Mouse (Mus musculus) heart, adult 11 months (tissue): ENCODE data around the gene Optn.
"Not testable (repeated sequence)": the region's sequence is repeated elsewhere in the genome, so short reads cannot be mapped to it uniquely, and the experiment has no call there.

Source experiments
- DNase-seq: peaks from one replicate; pipeline ENCODE4 v3.0.0; 2022

Gene Optn

GRCm38 (mm10) chr2:5063299-5064205 lies at the start of gene Optn:
TSS of gene Optn (minus strand) at chr2:5064051.
- DNase-seq = peak; percentile 98

GRCm38 (mm10) chr2:5112785-5113291 lies 49.0 kb upstream of the Optn start:
- peak; percentile 48 for DNase-seq

DNA sequence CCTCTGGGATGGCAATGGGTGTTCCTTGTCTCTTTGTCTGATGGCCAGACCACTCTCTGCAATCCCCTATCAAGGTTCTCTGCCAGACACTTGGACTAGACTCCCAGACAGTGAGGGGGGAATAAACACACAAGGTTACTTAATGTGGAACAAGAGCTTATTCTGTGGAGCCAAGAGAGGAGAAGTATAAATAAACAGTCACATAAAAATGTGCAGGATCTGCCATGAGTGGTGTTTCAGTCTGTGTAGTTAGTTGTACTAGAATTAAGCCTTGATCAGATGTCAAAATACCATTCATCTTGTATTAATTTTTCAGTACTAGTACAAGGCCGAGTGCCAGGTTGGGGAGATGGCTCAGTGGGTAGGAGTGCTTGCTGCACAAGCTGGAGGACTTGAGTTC lies 39.0 kb upstream of the Optn start:
- DNase-seq = peak; percentile 64

DNA sequence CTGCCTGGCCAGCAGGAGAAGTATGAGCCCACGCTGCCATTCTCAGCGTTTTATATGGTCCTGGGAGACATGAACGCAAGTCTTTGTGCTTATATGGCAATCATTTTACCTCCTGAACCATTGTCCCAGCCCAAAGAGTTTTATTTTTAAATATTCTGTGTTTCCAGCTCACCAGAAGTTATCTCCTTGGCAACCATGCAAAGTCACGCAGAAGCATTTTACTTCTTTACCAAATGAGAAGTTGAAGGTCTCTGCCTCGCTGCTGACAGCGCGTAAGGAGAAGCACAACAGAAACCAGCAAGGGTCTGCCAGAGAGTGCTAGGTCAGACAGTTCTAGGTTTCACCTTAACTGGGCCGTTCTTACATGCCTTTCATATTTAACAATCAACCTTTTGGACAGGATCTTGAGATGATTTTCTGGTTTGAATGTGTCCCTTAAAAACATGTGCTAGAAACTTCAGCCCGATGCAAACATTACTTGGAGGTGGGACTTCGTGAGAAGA lies 37.9 kb upstream of the Optn start:
- peak; percentile 51 for DNase-seq

DNA sequence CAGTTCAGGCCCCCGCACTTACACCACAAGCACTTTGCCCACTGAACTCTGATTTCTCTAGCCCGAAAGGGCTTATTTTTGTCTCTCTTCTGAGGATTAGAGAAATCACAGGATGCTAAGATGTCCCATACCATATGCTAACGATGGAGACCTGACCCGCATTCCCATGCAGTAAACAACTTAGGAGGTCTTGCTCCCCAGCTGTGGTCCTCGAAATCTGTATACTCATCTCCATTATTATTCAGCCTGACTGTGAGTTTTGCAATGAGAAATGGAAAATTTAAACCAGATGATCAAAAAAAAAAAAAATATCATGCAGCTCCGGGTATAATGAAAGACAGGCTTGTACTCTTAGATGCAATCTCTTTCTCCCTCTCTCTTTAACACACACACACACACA lies 35.3 kb upstream of the Optn start:
- DNase-seq = peak; percentile 58

DNA sequence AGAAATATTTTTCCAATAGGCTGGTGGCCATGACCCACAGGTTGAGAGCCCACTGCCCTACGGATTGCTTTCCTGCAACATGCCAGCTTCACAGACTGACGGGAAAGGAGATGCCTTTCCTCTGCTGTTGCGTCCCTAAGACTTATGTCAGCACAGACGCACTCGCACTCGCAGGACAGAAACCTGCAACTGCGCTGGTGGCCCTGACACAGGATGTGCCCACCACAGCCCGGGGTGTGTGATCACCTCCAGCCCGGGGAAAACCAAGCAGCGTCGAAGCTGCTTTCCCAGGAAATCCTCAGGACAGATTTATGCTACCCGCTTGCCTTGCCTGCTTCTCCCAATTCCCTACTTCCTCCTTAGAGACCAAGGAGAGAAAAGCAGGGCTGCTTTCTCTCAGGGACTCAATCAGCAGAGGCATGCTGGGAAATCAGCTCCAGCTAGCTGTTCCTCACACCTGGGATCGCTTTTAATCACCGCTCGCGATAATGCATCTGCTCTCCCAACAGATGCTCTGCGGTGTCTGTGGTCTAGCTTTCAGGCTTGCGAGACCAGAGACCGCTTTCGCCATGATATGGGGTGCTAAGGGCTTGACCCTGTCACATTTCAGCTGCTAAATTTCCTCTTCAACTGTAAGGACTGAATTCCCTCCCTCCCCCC lies 34.1 kb upstream of the Optn start:
- peak; percentile 71 for DNase-seq

- no peak for DNase-seq
Measured at GRCm38 (mm10) chr2:5095316-5095715, 31.5 kb upstream of the Optn start.

GRCm38 (mm10) chr2:5094876-5095275 lies 31.0 kb upstream of the Optn start:
- DNase-seq = no peak

DNA sequence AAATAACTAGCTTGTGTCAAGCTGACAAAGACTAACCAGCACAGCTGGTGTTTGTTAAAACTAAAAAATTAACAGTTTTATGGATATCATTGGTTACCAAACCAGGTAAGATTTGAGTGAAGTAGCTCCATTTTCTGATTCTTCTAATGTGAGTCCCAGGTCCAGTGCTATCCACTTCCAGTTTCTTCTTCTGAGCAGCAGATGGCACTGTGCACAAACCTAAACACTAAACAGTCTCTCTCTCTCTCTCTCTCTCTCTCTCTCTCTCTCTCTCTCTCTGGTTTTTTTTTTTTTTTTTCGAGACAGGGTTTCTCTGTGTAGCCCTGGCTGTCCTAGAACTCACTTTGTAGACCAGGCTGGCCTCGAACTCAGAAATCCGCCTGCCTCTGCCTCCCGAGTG lies 26.5 kb upstream of the Optn start:
- DNase-seq = not testable (repeated sequence)

GRCm38 (mm10) chr2:5087667-5088066 lies 23.8 kb upstream of the Optn start:
- no peak for DNase-seq

DNA sequence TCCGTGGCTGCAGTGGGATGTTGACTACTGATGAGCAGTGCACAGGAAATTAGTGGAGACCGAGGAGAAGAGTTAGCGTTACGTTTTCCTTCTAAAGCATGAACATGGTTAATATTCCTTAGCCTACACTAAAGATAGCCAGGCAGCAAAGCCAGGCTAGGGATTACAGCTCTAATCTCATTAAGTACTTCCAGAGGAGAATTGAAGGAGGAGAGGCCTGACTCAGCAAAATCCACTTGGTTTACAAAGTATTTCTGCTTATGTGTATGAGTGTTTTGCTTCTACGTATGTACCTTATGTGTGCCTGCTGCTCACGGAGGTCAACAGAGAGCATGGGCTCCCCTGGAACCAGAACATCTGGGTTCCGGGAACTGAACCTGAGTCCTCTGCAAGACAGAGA lies 19.9 kb upstream of the Optn start:
- DNase-seq = no peak

DNA sequence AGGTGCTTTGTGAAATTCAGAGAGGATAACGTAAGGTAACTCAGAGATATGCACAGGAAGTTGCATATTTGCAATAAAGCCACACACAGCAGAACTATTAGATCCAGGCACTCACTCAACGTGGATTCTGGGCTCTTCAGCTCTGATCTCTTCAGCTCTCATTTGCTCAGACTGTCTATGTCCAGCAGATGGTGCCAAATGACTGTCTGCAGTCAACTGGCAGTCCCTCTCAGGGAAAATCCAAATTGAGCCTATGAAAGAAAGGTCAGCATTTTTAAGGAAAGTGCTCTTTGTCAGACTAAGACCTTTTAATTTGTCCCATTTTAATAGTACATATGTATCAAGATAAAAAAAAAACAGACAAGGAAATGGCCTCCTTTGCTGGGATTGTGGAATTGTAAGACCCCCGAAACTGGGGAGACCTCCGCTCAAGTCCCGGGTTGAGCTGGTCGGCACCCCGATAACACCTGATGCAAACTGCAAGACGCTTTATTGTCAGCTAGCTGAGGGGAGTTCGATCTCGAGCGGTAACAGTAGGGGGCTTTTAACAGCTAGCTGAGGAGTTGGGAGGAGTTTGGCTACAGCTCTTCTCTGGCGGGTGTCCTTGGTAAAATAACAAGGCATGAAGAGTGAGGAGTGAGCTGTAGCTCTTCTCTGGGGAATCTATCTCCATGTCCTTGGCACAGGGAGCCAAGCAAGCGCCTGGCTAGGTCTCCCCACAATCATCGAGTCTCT lies 16.4 kb upstream of the Optn start:
- DNase-seq = peak; percentile 72

- DNase-seq = peak; percentile 61
Measured at GRCm38 (mm10) chr2:5077937-5078336, 14.1 kb upstream of the Optn start.

- peak; percentile 73 for DNase-seq
Measured at GRCm38 (mm10) chr2:5077490-5077889, 13.6 kb upstream of the Optn start.

- no peak for DNase-seq
Measured at GRCm38 (mm10) chr2:5075856-5076255, 12.0 kb upstream of the Optn start.

DNA sequence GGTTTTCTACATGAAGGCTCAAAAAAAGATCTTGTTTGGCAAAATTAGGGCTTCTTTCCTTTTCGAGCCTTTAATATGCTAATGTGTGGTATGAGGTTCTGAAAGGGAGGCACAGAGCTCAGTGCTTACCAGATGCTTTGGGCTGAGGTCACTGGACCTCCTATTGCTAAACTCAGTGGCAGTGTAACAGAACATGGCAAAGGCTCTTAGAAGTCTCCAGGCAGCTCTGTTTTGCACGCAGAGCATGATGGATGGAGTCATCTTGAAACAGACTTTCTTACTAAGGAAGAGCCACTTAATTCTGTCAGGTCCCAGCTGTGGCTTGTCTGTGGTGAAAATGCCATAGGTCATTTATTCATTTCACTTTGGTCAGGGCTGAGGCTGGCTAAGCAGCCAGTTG lies 11.6 kb upstream of the Optn start:
- DNase-seq = peak; percentile 35

DNA sequence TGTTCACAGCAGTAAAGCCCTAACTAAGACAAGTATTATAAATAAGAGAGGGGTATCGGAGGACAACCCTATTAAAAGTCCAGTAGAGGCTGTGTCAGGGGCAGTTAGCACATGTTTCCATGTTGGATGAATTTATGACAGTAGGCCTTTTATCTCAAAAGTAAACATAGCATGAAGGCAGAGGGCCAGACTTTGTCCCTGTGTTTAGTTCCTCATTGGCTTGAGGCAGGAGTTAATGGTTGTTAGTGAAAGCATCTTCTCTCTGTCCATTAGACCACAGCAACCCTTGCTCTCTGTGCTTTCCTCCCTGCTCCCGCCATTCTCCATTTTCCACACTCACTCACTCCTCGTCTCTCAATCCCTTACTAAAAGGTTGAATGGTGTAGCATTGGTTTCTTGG lies 9.9 kb upstream of the Optn start:
- peak; percentile 27 for DNase-seq

DNA sequence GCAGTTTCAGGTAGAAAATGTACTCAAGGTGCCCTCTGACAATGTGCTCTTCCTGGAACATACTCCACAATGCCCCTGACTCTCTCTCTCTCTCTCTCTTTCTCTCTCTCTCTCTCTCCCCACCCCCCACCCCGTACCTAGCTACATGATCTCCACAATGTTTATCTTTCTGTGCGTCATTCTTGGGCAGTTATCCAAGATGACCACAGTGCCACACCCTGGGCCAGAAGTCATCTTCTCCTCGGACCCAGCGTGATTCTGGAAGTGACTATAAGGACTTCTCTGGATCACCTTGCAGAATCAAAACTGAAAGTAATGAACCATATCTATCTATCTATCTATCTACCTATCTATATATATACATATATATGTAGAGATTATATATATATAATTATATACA lies 4.1 kb upstream of the Optn start:
- DNase-seq = peak; percentile 48

GRCm38 (mm10) chr2:5067254-5067653 lies 3.4 kb upstream of the Optn start:
- DNase-seq = not testable (repeated sequence)

GRCm38 (mm10) chr2:5064247-5064646 lies 396 bp upstream of the Optn start:
- no peak for DNase-seq

GRCm38 (mm10) chr2:5062496-5063298 lies 1.2 kb downstream of the Optn start:
- DNase-seq = peak; percentile 75

- peak; percentile 82 for DNase-seq
Measured at GRCm38 (mm10) chr2:5061133-5061708, 2.6 kb downstream of the Optn start.
